Mouse (Mus musculus) neutrophil, adult 83 days (primary cell): ENCODE data around the gene H2-DMb2. TPM values are rescaled to one million over a fixed set of nuclear protein-coding genes. Genes with fewer than 3 reads are reported as not detected.

Experiments used
- total RNA-seq, 2 experiments: library from RNA; stranded (reverse); gene quantifications; one replicate each; pipeline ENCODE4 v1.2.4; 2023

Gene H2-DMb2
- 10 to 100 TPM; 22.7 to 25.3 TPM for total RNA-seq

DNA sequence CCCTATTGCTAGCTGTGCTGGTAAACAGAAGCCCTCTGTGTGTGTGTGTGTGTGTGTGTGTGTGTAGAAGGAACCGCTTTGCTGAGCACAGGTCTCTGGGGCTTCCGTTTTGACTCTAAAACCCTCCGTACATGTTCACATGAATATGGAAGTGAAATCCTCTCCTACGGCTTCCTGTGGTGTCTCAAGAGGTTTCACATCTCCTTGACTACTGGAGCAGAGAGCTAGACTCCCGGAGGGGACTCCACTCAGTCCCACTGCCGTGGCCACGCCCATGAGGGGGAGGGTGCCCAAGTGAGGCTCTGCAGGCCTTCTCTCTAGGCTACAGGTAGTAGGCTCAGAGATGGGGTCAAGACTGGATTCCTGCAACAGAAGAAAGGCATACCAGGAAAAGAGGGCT, at the start of gene H2-DMb2:
Gene H2-DMb2 (plus strand): TSS at position 275 of the 400 bp plus-strand sequence.

DNA sequence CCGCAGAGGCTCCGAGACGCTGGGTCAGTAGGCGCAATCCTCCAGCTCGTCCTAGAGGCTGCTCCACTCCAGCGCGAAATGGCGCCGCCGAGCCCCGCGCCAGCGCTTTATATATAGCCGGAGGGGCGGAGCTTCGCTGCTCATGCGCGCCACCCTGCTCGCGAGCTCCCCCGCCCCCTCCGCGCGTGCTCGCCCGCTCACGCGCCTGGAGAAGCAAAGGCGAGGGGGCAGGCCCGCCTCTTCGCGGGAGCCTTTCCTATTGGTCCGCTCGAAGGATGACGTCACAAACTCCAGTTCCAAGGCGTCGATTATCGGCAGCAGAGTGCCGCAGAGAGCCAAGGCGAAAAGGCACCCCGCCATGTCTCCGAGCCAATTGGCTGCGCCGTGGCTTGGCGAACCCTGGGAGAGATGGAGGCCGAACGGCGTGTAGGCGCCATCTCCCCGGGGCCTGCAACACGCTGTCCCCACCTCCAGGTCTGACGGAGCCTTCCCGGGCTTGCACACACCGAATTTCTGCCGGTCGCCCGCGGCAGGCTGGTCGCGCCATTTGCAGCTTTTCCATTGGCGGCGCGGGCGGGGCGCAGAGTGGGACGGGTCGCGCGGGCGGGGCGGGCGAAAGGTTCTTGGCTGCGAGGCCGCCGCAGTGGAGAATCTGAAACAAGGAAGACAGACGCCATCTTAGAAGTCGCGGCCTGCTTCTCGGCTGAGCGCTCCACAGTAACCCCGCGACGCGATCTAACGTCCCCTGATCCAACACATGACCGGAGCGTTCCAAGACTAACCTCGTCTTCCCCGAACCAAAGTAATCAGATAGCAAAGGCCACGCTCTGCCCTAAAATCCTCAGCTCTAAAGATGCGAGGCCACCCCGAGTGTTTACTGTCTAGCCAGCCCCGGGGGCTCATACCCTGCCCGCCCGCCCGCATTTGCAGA, 23.6 kb upstream of the H2-DMb2 start, which contains the start of gene H2-DMa:
Gene H2-DMa (plus strand): TSS at position 293 of the 931 bp plus-strand sequence.

DNA sequence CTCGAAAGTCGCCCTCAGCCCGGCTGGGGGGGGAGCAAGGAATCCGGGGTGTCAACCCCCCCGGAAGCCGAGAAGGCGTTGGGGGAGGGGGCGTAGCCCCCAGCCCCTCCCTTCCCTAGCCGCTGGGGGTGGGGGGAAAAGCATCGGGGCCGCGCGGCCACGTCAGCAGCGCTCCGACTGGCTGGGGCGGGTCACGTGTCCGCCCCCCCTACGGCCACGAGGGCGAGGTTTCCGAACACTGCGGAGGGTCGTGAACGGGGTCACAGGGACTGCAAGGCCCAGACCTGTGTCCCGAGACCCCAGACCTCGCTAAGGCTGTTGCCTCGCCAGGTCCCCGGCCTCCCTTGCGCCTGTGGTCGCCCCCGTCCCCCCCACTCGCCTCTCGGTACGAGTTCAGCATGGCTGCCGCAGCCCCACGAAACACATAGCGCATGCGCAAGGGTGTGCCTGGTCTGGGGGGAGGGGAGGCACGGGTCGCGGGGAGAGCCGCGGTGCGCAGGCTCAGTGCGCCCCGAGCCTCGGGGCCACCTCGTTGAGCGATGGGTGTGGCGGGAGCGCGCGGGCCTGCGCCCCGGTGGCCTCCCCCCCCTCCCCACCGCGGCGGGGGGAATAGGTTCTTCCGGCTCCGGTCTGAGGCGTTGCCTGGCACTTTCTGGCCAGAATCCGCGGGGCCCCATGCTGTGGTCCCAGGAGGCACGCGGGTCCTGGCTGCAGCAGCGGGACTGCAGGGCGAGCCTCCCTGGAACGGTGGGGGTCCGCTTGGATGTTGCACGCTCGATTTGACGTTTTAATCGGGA, 20.7 kb upstream of the H2-DMb2 start, which contains the start of gene Brd2:
Gene Brd2 (minus strand): TSS at position 447 of the 797 bp plus-strand sequence.

DNA sequence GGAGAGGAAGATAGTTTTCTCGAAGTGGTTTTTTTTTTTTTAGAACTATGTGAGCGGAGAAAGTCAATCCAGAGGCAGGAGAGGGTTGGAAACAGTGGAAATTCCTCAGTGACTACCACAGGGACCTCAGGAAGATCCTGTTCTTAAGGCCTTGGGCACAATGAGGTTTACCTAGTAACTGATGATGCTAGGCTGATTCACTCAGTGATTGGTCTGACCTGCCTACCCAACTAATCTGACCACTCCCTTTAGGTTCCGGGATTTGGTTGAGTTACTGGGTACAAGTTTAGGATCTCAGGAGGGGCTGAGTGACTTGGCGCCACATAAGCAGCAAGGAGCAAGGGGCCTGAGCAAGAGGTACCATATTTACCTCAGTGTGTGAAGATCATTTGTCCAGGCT, 9.8 kb downstream of the H2-DMb2 start, which contains the start of gene H2-DMb1:
Gene H2-DMb1 (plus strand): TSS at position 150 of the 400 bp plus-strand sequence.

DNA sequence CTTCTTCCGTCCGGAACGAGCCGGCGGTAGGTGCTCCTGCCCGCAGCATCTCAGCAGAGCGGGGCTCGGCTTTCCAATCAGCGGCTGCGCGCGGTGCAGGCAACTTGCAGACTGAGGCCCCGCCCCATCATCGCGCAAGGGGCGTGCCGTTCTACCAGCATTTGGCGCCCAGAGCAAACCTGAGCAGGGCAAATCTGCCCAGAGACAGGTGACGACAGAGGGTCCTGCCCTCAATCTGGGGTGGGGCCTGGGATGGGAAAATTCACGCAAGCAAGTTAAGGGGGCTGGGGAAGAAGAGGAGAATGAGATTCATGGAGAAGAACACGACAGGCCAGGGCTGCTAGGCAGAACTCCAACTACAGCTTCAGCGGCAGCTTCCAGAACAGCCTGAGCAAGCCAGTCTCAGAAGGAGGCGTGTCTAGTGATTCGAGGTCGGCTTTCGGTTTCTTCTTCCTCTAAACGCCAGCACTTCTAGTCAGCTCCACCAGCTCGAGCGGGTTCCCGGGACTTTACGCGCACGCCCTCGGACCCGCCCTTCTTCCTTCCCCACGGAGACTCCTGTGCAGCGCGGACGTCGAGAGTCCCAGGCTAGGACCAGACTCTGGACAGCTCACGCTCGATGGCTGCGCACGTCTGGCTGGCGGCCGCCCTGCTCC, 44.3 kb downstream of the H2-DMb2 start, which contains the start of the genes Tap1 and Psmb9:
Gene Tap1 (plus strand): TSS at position 293 of the 656 bp plus-strand sequence.
Gene Psmb9 (minus strand): TSS at position 504 of the 656 bp plus-strand sequence.

DNA sequence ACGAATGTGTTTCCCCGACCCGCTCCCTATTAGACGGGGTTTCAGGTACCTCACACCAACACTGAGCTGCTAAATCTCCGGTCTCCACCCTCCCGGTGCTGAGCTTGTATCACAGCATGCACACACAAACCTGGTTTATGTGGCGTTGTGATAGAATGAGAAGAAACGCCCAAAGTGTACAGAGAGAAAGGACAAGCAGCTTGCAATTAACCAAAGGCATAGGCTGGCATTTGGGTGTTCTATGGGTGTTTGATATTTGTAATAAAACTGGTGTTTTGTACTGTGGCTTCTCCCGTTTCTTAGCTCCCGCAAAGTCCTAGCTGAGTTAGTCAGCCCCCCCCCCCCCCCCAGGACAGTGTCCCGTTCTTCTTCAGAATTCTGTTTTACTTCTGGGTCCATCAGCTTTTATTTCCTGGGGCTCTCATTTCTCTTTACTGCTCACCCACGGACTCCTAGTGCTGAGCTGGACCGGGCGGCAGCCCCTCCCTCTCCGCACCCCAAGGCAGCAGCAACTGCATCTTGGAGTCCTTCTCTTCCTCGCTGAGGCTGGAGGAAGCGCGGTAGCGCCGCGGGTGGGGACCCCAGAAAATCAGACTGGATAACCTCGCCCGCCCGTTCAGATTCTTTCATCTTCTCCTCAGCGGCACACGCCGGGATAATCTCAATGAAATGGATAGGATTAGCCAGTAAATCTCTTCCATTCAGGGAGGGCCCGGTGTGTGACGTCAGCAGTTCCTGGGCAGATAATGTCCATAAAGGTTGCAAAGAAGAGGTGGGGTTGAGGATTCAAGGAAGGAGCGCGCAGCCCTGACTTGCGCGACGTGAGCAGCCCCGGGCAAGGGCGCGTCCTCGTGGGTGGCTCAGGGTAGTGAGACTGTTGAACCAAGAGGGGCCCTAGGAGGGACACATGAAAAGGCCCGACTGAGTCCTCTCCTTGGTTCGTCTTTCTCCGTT, 54.1 kb downstream of the H2-DMb2 start, which contains the start of gene Psmb8:
Gene Psmb8 (plus strand): TSS at position 781 of the 954 bp plus-strand sequence.

Other genes with a start within 250 kb of the H2-DMb2 start
- gene Platr17, start 238.2 kb upstream of the H2-DMb2 start, total RNA-seq: under 1 TPM in 1 of 2 experiments, not detected in 1; 0.75 TPM
- gene Daxx, start 233.9 kb upstream of the H2-DMb2 start, total RNA-seq: 10 to 100 TPM; 31.0 to 43.2 TPM
- gene Tapbp, start 227.4 kb upstream of the H2-DMb2 start, total RNA-seq: 100 to 1,000 TPM; 223 to 251 TPM
- 10 to 100 TPM; 33.5 to 33.8 TPM for gene Zbtb22, start 227.4 kb upstream of the H2-DMb2 start, total RNA-seq
- gene Rgl2, start 213.8 kb upstream of the H2-DMb2 start, total RNA-seq: 100 to 1,000 TPM; 227 to 229 TPM
- gene Pfdn6, start 203.0 kb upstream of the H2-DMb2 start, total RNA-seq: 10 to 100 TPM; 47.8 to 54.5 TPM
- gene Wdr46, start 202.6 kb upstream of the H2-DMb2 start, total RNA-seq: 10 to 100 TPM; 21.7 to 22.4 TPM
- gene B3galt4, start 191.8 kb upstream of the H2-DMb2 start, total RNA-seq: 10 to 100 TPM; 10.3 to 10.5 TPM
- gene Vps52, start 187.5 kb upstream of the H2-DMb2 start, total RNA-seq: 10 to 100 TPM; 54.0 to 58.9 TPM
- gene Rps18, start 187.3 kb upstream of the H2-DMb2 start, total RNA-seq: 100 to 1,000 TPM; 476 to 509 TPM
- gene H2-K1, start 143.0 kb upstream of the H2-DMb2 start, total RNA-seq: 1,000 to 10,000 TPM; 1,097 to 1,101 TPM
- 10 to 100 TPM in 1 of 2 experiments, 1 to 10 TPM in 1; 8.4 to 13.9 TPM for gene Ring1, start 118.6 kb upstream of the H2-DMb2 start, total RNA-seq
- 10 to 100 TPM; 59.9 to 61.3 TPM for gene H2-Ke6, start 115.2 kb upstream of the H2-DMb2 start, total RNA-seq
- 10 to 100 TPM; 60.8 to 68.3 TPM for gene Slc39a7, start 111.6 kb upstream of the H2-DMb2 start, total RNA-seq
- gene Rxrb, start 111.5 kb upstream of the H2-DMb2 start, total RNA-seq: 10 to 100 TPM; 45.9 to 68.6 TPM
- 10 to 100 TPM; 16.6 to 17.7 TPM for gene Col11a2, start 103.9 kb upstream of the H2-DMb2 start, total RNA-seq
- gene H2-Oa, start 51.0 kb upstream of the H2-DMb2 start, total RNA-seq: 1 to 10 TPM; 1.1 to 1.9 TPM
- gene H2-DMa, start 23.8 kb upstream of the H2-DMb2 start, total RNA-seq: 10 to 100 TPM; 57.6 to 63.6 TPM
- gene Brd2, start 20.7 kb upstream of the H2-DMb2 start, total RNA-seq: 100 to 1,000 TPM; 215 to 218 TPM
- 10 to 100 TPM; 33.3 to 51.5 TPM for gene H2-DMb1, start 9.8 kb downstream of the H2-DMb2 start, total RNA-seq
- gene Tap1, start 44.2 kb downstream of the H2-DMb2 start, total RNA-seq: 10 to 100 TPM; 47.4 to 56.7 TPM
- gene Psmb9, start 44.5 kb downstream of the H2-DMb2 start, total RNA-seq: 10 to 100 TPM; 83.3 to 88.3 TPM
- 100 to 1,000 TPM in 1 of 2 experiments, 10 to 100 TPM in 1; 89.4 to 111 TPM for gene Psmb8, start 54.4 kb downstream of the H2-DMb2 start, total RNA-seq
- gene Tap2, start 60.2 kb downstream of the H2-DMb2 start, total RNA-seq: 10 to 100 TPM; 79.7 to 84.6 TPM
- gene H2-Ob, start 95.6 kb downstream of the H2-DMb2 start, total RNA-seq: 1 to 10 TPM; 1.7 to 1.9 TPM
- 100 to 1,000 TPM in 1 of 2 experiments, 10 to 100 TPM in 1; 96.2 to 115 TPM for gene H2-Ab1, start 114.4 kb downstream of the H2-DMb2 start, total RNA-seq
- 100 to 1,000 TPM in 1 of 2 experiments, 10 to 100 TPM in 1; 95.4 to 109 TPM for gene H2-Aa, start 144.5 kb downstream of the H2-DMb2 start, total RNA-seq
- 10 to 100 TPM; 49.7 to 54.6 TPM for gene H2-Eb1, start 162.6 kb downstream of the H2-DMb2 start, total RNA-seq
- gene H2-Eb2, start 182.4 kb downstream of the H2-DMb2 start, total RNA-seq: under 1 TPM in 1 of 2 experiments, not detected in 1; 0.11 TPM
- gene Btnl2, start 211.5 kb downstream of the H2-DMb2 start, total RNA-seq: 1 to 10 TPM; 2.2 to 2.3 TPM
- not detected for gene Btnl1, start 233.8 kb downstream of the H2-DMb2 start, total RNA-seq